Mouse (Mus musculus): ENCODE measurements at regions not wholly inside any gene's neighbourhood (a gene's known extent, or its start where the extent isn't known, plus 50 kb on each side); places are given as distances from the start of the nearest gene placed in this dataset.

DNA sequence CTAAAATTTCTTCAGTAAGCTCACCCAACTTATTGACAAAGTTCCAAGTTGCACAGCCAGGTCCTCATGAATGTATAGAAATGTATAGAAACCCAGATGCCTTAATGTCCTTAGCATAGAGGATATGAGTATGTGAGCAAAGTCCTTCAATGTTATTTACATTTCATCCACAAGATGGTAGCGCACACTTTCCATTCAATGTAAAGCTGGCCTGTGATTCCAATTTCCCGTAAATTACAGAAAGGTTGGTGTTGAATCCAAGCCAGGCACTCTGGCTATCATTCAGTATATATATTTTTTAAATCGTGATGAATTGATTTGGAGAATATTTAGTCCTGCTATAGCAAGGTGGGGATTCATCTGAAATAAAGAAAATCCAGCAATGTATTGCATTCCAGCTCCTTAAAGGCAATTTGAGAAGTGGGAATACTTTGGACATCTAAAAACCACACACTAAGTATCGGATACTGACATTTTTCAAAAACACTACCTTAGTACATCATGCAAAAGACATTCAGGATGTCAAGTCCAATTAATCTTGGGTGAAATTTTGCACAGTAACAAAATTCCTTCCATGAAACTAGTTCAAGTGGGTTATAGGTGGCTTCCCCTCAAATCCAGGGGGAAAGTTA lies 154.6 kb downstream of the Pah start:
- no peak overlapping the region for H3K27ac ChIP-seq (ENCODE audit: low read length)
- 59% methylated on average over 4 of the region's 4 CpGs for WGBS (ENCODE audit: insufficient replicate concordance)

DNA sequence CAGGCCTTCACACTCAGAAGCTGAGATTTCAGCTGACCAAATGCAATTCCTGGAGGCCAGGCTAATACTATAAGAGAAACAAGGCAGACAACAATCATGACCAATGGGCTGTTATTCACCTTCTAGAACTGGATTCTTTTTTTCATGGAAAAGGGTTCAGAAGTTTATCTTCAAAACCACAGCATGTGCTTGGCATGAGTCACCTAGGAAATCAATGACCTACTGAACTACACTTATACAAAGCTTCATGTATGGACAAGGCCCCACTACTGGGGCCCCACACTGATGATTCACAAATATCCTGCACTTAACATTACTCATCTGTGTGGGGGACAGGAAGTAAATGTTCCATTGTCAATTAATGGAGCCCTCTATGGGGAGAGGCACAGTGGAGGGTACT lies 157.4 kb downstream of the Pah start:
- Histone ChIP-seq H3K27me3 (ENCODE audit: control insufficient read depth, insufficient read depth, low read depth, low read length) (no peaks in the 10 kb centered on the region), H3K9ac (ENCODE audit: low read depth, low read length) (no peak overlapping the region)
- ATAC-seq (ENCODE audit: low read depth) = no peak

More for the DNA sequence above, 154.6 kb downstream of the Pah start:
- no peaks in the 10 kb centered on the region for H3K36me3 ChIP-seq (ENCODE audit: control insufficient read depth, insufficient read depth)
- H3K4me2 ChIP-seq (ENCODE audit: low read depth, low read length) = no peak overlapping the region
- H3K9ac ChIP-seq (ENCODE audit: low read depth, low read length) = no peak overlapping the region
- H3K27me3 ChIP-seq (ENCODE audit: control insufficient read depth, insufficient read depth, low read depth, low read length) = no peaks in the 10 kb centered on the region
- H3K9me3 ChIP-seq (replicated peaks; ENCODE audit: control insufficient read depth, low read length) = no peaks in the 10 kb centered on the region
- ATAC-seq (ENCODE audit: low read depth) = no peak
- H3K4me3 ChIP-seq (ENCODE audit: low read depth, low read length) = no peak overlapping the region
- no peaks in the 10 kb centered on the region for H3K4me1 ChIP-seq (ENCODE audit: control insufficient read depth, low read depth, low read length)

DNA sequence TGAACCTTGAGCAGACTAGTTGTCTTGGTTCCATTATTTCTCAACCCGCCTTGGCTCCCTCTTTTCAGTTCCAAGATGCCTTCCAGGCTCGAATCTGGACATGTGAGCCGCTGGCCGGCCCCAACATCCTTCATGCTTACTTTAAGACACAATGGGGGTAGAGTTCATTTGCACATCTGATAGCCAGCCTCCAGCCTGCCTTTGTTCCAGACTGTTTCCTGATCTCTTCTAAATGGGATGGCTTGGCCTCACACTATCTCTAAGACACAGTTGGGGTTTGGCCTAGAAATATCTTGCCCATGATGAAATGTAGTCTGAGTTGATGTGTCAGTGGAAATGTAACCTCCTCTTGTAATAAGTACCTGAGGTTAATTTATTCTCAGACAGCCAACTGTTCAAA lies 164.7 kb downstream of the Pah start:
- Histone ChIP-seq H3K4me1 (ENCODE audit: control insufficient read depth, low read depth, low read length) (no peaks in the 10 kb centered on the region), H3K27ac (ENCODE audit: low read length) (no peak overlapping the region), H3K9me3 (replicated peaks; ENCODE audit: control insufficient read depth, low read length) (no peaks in the 10 kb centered on the region), H3K9ac (ENCODE audit: low read depth, low read length) (no peak overlapping the region), H3K27me3 (ENCODE audit: control insufficient read depth, insufficient read depth, low read depth, low read length) (no peaks in the 10 kb centered on the region), H3K4me2 (ENCODE audit: low read depth, low read length) (no peak overlapping the region), H3K4me3 (ENCODE audit: low read depth, low read length) (no peak overlapping the region), H3K36me3 (ENCODE audit: control insufficient read depth, insufficient read depth) (no peaks in the 10 kb centered on the region)
- 59% methylated on average over 4 of the region's 4 CpGs for WGBS (ENCODE audit: insufficient replicate concordance)
- no peak for ATAC-seq (ENCODE audit: low read depth)

More for the DNA sequence above, 157.4 kb downstream of the Pah start:
- Histone ChIP-seq H3K36me3 (ENCODE audit: control insufficient read depth, insufficient read depth) (no peaks in the 10 kb centered on the region), H3K4me2 (ENCODE audit: low read depth, low read length) (no peak overlapping the region), H3K4me3 (ENCODE audit: low read depth, low read length) (no peak overlapping the region), H3K4me1 (ENCODE audit: control insufficient read depth, low read depth, low read length) (no peaks in the 10 kb centered on the region), H3K27ac (ENCODE audit: low read length) (no peak overlapping the region), H3K9me3 (replicated peaks; ENCODE audit: control insufficient read depth, low read length) (no peaks in the 10 kb centered on the region)

DNA sequence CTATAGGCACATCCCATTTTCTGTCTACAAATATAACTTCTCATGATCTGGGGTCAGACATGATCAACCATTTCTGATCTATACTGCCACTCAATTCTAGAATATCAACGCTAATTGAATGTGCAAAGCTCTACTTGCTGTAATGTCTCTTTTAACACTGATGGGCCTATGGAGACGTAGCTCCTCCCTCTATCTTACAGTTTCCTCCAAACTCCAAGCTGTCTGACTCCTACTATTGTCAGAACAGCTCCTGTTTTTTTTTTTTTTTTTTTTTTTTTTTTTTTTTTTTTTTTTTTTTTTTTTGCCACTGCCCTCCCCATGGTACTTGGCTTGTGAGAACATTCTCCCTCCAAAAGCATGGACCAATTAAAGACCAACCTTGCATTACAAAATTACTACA lies 165.2 kb downstream of the Pah start:
- Histone ChIP-seq H3K9me3 (replicated peaks; ENCODE audit: control insufficient read depth, low read length) (no peaks in the 10 kb centered on the region), H3K36me3 (ENCODE audit: control insufficient read depth, insufficient read depth) (no peaks in the 10 kb centered on the region), H3K4me3 (ENCODE audit: low read depth, low read length) (no peak overlapping the region), H3K27me3 (ENCODE audit: control insufficient read depth, insufficient read depth, low read depth, low read length) (no peaks in the 10 kb centered on the region), H3K4me1 (ENCODE audit: control insufficient read depth, low read depth, low read length) (no peaks in the 10 kb centered on the region), H3K4me2 (ENCODE audit: low read depth, low read length) (no peak overlapping the region), H3K27ac (ENCODE audit: low read length) (no peak overlapping the region), H3K9ac (ENCODE audit: low read depth, low read length) (no peak overlapping the region)
- ATAC-seq (ENCODE audit: low read depth) = no peak
- WGBS (ENCODE audit: insufficient replicate concordance) = 63% methylated on average over 2 of the region's 2 CpGs

DNA sequence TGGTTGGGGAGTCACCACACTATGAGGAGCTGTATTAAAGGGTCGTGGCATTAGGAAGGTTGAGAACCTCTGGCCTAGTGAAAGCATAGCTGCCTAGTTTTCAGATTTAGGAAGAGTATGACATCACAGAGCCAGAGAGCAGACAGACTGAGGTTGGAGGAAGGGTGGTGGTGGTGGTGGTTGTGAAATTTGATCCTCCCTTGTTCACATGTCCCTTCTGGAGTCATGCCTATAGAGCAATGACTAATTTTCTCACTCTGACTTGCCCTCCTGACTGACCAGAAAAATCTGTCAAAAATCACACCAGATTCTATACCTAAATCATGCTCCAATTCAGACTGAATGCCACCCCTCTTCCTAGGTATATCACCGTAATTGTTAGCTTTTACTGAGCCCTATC lies 166.2 kb downstream of the Pah start:
- H3K36me3 ChIP-seq (ENCODE audit: control insufficient read depth, insufficient read depth) = no peaks in the 10 kb centered on the region
- no peak overlapping the region for H3K27ac ChIP-seq (ENCODE audit: low read length)
- no peak overlapping the region for H3K4me3 ChIP-seq (ENCODE audit: low read depth, low read length)
- H3K4me1 ChIP-seq (ENCODE audit: control insufficient read depth, low read depth, low read length) = no peaks in the 10 kb centered on the region
- ATAC-seq (ENCODE audit: low read depth) = no peak
- H3K9ac ChIP-seq (ENCODE audit: low read depth, low read length) = no peak overlapping the region
- H3K9me3 ChIP-seq (replicated peaks; ENCODE audit: control insufficient read depth, low read length) = no peaks in the 10 kb centered on the region
- no peak overlapping the region for H3K4me2 ChIP-seq (ENCODE audit: low read depth, low read length)
- 64% methylated on average over 2 of the region's 2 CpGs for WGBS (ENCODE audit: insufficient replicate concordance)
- no peaks in the 10 kb centered on the region for H3K27me3 ChIP-seq (ENCODE audit: control insufficient read depth, insufficient read depth, low read depth, low read length)

DNA sequence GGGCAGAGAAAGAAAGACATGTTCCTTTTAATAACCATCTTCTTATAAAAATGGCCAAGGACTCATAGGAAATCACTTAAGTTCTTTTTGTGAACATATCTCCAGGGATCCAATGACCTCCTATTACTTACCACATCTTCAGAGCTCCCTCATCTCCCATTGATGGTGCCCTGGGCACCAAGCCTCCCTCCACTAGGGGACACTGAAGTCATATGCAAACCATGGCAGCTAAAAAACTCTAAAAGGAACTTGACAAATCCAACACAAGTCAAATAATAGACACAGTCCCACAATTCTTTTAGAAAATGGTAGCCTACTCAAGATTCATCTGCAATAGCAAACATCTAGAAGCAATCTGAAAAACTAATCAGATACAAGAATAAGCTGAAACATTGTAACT lies 167.2 kb upstream of the Igf1 start:
- no peak for ATAC-seq (ENCODE audit: low read depth)
- Histone ChIP-seq H3K9ac (ENCODE audit: low read depth, low read length) (no peak overlapping the region), H3K4me2 (ENCODE audit: low read depth, low read length) (no peak overlapping the region), H3K9me3 (replicated peaks; ENCODE audit: control insufficient read depth, low read length) (no peaks in the 10 kb centered on the region), H3K4me3 (ENCODE audit: low read depth, low read length) (no peak overlapping the region), H3K4me1 (ENCODE audit: control insufficient read depth, low read depth, low read length) (no peaks in the 10 kb centered on the region), H3K27me3 (ENCODE audit: control insufficient read depth, insufficient read depth, low read depth, low read length) (no peaks in the 10 kb centered on the region), H3K27ac (ENCODE audit: low read length) (no peak overlapping the region), H3K36me3 (ENCODE audit: control insufficient read depth, insufficient read depth) (no peaks in the 10 kb centered on the region)

DNA sequence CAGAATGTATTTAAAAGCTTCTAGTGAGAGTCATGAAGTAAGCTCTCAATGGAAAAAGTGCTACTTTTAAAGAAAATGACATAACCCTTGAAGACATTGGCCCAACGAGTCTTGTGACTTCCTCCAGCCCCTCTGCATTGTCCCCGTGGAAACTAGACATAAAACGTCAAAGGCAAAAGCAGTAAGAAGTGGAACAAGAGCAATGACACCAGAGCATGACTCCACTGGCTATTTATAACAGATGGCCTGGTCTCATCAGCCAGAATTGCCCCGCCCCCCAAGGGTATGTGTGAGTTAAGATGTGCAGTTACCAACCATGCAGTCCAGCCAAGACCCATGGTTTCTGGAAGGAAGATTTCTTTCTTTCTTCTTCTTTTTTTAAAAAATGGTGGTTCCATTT lies 161.6 kb upstream of the Igf1 start:
- Histone ChIP-seq H3K9ac (ENCODE audit: low read depth, low read length) (no peak overlapping the region), H3K27ac (ENCODE audit: low read length) (no peak overlapping the region), H3K27me3 (ENCODE audit: control insufficient read depth, insufficient read depth, low read depth, low read length) (no peaks in the 10 kb centered on the region), H3K9me3 (replicated peaks; ENCODE audit: control insufficient read depth, low read length) (no peaks in the 10 kb centered on the region), H3K4me2 (ENCODE audit: low read depth, low read length) (no peak overlapping the region), H3K36me3 (ENCODE audit: control insufficient read depth, insufficient read depth) (no peaks in the 10 kb centered on the region), H3K4me3 (ENCODE audit: low read depth, low read length) (no peak overlapping the region), H3K4me1 (ENCODE audit: control insufficient read depth, low read depth, low read length) (no peaks in the 10 kb centered on the region)
- no peak for ATAC-seq (ENCODE audit: low read depth)
- WGBS (ENCODE audit: insufficient replicate concordance) = 42% methylated on average over 4 of the region's 4 CpGs

DNA sequence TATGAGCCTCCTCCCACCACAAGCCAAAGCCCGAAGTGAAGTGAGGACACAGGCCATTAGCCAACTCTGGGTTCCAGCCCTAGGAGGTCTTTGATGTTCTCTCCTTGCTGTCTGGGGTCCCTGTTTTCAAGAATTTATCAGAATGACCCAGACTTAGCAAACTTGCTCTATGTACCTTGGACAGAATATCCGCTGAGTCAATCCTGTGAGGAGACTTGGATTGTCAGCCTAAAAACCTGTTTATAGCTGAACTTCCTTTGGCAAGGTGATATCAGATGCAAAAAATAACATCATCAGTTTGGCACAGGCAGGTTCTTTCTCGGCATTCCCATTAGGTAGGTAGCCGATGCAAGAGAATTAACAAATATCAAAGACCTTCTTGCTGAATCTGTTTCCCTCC lies 146.9 kb upstream of the Igf1 start:
- no peaks in the 10 kb centered on the region for H3K27me3 ChIP-seq (ENCODE audit: control insufficient read depth, insufficient read depth, low read depth, low read length)
- ATAC-seq (ENCODE audit: low read depth) = no peak
- 62% methylated on average over 4 of the region's 4 CpGs for WGBS (ENCODE audit: insufficient replicate concordance)
- H3K9me3 ChIP-seq (replicated peaks; ENCODE audit: control insufficient read depth, low read length) = no peaks in the 10 kb centered on the region
- no peak overlapping the region for H3K4me2 ChIP-seq (ENCODE audit: low read depth, low read length)
- H3K9ac ChIP-seq (ENCODE audit: low read depth, low read length) = no peak overlapping the region
- peak overlapping the region; percentile 54 for H3K27ac ChIP-seq (ENCODE audit: low read length)
- H3K4me3 ChIP-seq (ENCODE audit: low read depth, low read length) = no peak overlapping the region
- no peaks in the 10 kb centered on the region; the same call in 1 of the 2 replicates for H3K4me1 ChIP-seq (ENCODE audit: control insufficient read depth, low read depth, low read length)
- H3K36me3 ChIP-seq (ENCODE audit: control insufficient read depth, insufficient read depth) = no peaks in the 10 kb centered on the region

DNA sequence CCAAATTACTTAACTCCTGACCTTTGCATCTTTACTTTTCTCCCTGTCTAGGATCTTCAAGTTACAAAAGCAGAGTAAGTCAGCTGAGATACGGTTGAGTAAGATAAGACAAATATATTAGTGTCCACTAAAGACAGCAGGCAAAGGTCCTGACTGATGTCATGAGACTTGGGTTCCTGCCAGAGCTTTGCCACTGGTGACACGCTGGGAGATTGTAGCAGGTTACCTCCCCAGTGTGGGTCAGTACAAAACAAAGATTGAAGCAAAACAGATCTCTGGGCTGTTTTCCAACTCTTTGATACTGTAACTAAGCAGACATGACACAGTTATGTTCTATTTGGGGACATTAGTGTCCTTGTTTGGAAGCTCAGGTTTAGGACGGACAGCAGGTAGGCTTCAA lies 146.3 kb upstream of the Igf1 start:
- 36% methylated on average over 3 of the region's 3 CpGs for WGBS (ENCODE audit: insufficient replicate concordance)
- H3K4me2 ChIP-seq (ENCODE audit: low read depth, low read length) = no peak overlapping the region
- no peaks in the 10 kb centered on the region for H3K9me3 ChIP-seq (replicated peaks; ENCODE audit: control insufficient read depth, low read length)
- H3K27ac ChIP-seq (ENCODE audit: low read length) = peak overlapping the region; percentile 54; the same call in 1 of the 2 replicates
- H3K9ac ChIP-seq (ENCODE audit: low read depth, low read length) = no peak overlapping the region
- H3K27me3 ChIP-seq (ENCODE audit: control insufficient read depth, insufficient read depth, low read depth, low read length) = no peaks in the 10 kb centered on the region
- ATAC-seq (ENCODE audit: low read depth) = peak; percentile 92
- H3K4me1 ChIP-seq (ENCODE audit: control insufficient read depth, low read depth, low read length) = no peaks in the 10 kb centered on the region; the same call in 1 of the 2 replicates
- H3K4me3 ChIP-seq (ENCODE audit: low read depth, low read length) = no peak overlapping the region
- H3K36me3 ChIP-seq (ENCODE audit: control insufficient read depth, insufficient read depth) = no peaks in the 10 kb centered on the region
